In the genomic region with DNA sequence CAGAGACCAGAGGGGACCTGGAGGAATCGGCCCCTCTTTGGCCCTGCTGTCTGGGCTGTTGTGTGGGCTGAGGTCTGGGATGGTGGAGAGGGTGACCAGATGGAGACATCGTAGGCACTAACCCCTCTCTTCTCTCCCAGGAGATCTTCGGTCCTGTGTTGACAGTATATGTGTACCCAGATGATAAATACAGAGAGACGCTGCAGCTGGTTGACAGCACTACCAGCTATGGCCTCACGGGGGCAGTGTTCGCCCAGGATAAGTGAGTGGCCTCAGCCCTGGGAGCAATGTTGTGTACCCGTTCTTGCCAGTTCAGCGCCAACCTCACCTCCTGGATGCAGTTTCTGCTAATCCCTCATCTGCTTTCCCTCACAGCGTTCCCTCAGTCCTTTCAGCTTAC, we compare ENCODE assay signal across 9 mouse cellular contexts. TPM values are rescaled to one million over a fixed set of nuclear protein-coding genes. Genes with fewer than 3 reads are reported as not detected.
A peak's percentile ranks its signal among the peaks of the same experiment; 100 is the strongest.
DNase-seq lines count a peak whose midpoint lies in the region; ATAC-seq and TF ChIP-seq lines count a peak whose summit lies in the region.
"Had no signal": no experiment of that assay in that cellular context is flagged by ENCODE, and none has a peak within 500 bp of the region (broad histone marks: within the 10 kb centered on the region; RNA-seq: fewer than 3 reads in every experiment).

No protein-coding gene starts in this region.

- peaks cover 83% of the 10 kb centered on the region for H3K36me3 ChIP-seq in G1E (replicated peaks)

- peak; percentile 76 for DNase-seq in G1E (ENCODE audit: low spot score)
- DNase-seq in brain, embryonic 14.5 days (ENCODE audit: low read depth), result peak; percentile 87
- peak; percentile 74 to 85 for DNase-seq in heart, postnatal 14 days
- DNase-seq in layer of hippocampus, postnatal 14 days (ENCODE audit: low spot score in 2 of 2), result peak; percentile 80 to 83
- DNase-seq in right cerebral cortex, postnatal 4 days, result peak; percentile 90
- DNase-seq in yolk sac, embryonic 10.5 days (ENCODE audit: low spot score), result peak; percentile 58

- intact Hi-C loops in heart, postnatal 14 days (cut with DNase I), result loop anchor here (1.0 to 2.0 kb wide), 2 partner anchors 27 to 214 kb away; no protein-coding TSS in a partner anchor

- peaks cover 63% of the 10 kb centered on the region for H3K4me1 ChIP-seq in G1E (ENCODE audit: insufficient read depth, low read depth, low read length)

- no peaks in the 10 kb centered on the region for H3K9me3 ChIP-seq in G1E (replicated peaks)

- no peak overlapping the region; the same call in 1 of the 2 replicates for H3K4me3 ChIP-seq in G1E (ENCODE audit: low read depth, low read length)

- ATAC-seq in G1E (ENCODE audit: extremely low read depth, insufficient number of reproducible peaks, low FRiP score, poor library complexity, severe bottlenecking), result peak; percentile 16; the same call in 1 of the 2 replicates
- peak; percentile 72 for ATAC-seq in erythroblast, adult 5-6 weeks (replicated peaks; ENCODE audit: low FRiP score, poor library complexity, severe bottlenecking)
- ATAC-seq in megakaryocyte-erythroid progenitor cell, adult 5-6 weeks (replicated peaks; ENCODE audit: low FRiP score, low TSS enrichment, poor library complexity, severe bottlenecking), result peak; percentile 69

- no peak for TF ChIP-seq POLR2A in brain, embryonic 14.5 days (IDR thresholded peaks at IDR 0.05; ENCODE audit: borderline replicate concordance, extremely low read depth, insufficient read depth, insufficient read length, poor library complexity, severe bottlenecking)

- no peaks in the 10 kb centered on the region for H3K27me3 ChIP-seq in G1E (ENCODE audit: insufficient read depth, low read length)

- TF ChIP-seq CTCF in G1E (IDR thresholded peaks at IDR 0.05; ENCODE audit: low read depth, low read length), result peak; percentile 99
- TF ChIP-seq CTCF in brain, embryonic 14.5 days (IDR thresholded peaks at IDR 0.05; ENCODE audit: borderline replicate concordance, extremely low read depth, insufficient read depth, insufficient read length), result peak; percentile 99

RNA-seq across cellular contexts. Expression of a gene that starts 9.4 kb away (rescaled TPM):
- total RNA-seq in G1E (2014; fragmentation: Nextera tagmentation), result not detected in 2 replicates
- 0.12 TPM in 1 of 2 replicates, not detected in the other for total RNA-seq in G1E (2017)
- polyA plus RNA-seq in G1E (2012), result not detected in 2 replicates
- 0.04 TPM in 1 of 2 replicates, not detected in the other for polyA plus RNA-seq in brain, embryonic 14.5 days (2012; rRNA removed)
- not detected in 2 replicates for total RNA-seq in erythroblast, adult 5-6 weeks (2015; ENCODE audit: low replicate concordance)
- not detected in 2 replicates for total RNA-seq in erythroblast, adult 5-6 weeks (2017; ENCODE audit: low replicate concordance)
- total RNA-seq in heart, postnatal 14 days (2021), result not detected
- total RNA-seq in layer of hippocampus, postnatal 14 days (2021), result not detected
- not detected in 2 replicates for total RNA-seq in megakaryocyte-erythroid progenitor cell, adult 5-6 weeks (2014; fragmentation: Nextera tagmentation)
- not detected in 2 replicates for total RNA-seq in megakaryocyte-erythroid progenitor cell, adult 5-6 weeks (2017)
- total RNA-seq: left cerebral cortex, adult 8-10 months had no signal

RNA-seq across cellular contexts. Expression of a gene that starts 21.3 kb away (rescaled TPM):
- total RNA-seq in G1E (2014; fragmentation: Nextera tagmentation) (17.7 and 22.3 TPM in 2 replicates), G1E (2017) (13.3 and 16.0 TPM in 2 replicates)
- polyA plus RNA-seq in G1E (2012), result 44.1 and 54.5 TPM in 2 replicates
- 24.2 and 26.4 TPM in 2 replicates for polyA plus RNA-seq in brain, embryonic 14.5 days (2012; rRNA removed)
- total RNA-seq in erythroblast, adult 5-6 weeks (2015; ENCODE audit: low replicate concordance), result 1.3 TPM in 2 replicates
- 2.0 and 3.8 TPM in 2 replicates for total RNA-seq in erythroblast, adult 5-6 weeks (2017; ENCODE audit: low replicate concordance)
- 10 to 100 TPM; 28.4 to 31.5 TPM for total RNA-seq in heart, postnatal 14 days (2021)
- 10 to 100 TPM; 19.1 to 19.4 TPM for total RNA-seq in layer of hippocampus, postnatal 14 days (2021)
- 8.0 and 13.2 TPM in 2 replicates for total RNA-seq in megakaryocyte-erythroid progenitor cell, adult 5-6 weeks (2014; fragmentation: Nextera tagmentation)
- 9.9 and 13.3 TPM in 2 replicates for total RNA-seq in megakaryocyte-erythroid progenitor cell, adult 5-6 weeks (2017)

RNA-seq across cellular contexts. Expression of a gene that starts 41.0 kb away (rescaled TPM):
- total RNA-seq in G1E (2014; fragmentation: Nextera tagmentation), result not detected in 2 replicates
- not detected in 2 replicates for total RNA-seq in G1E (2017)
- 0.02 and 0.04 TPM in 2 replicates for polyA plus RNA-seq in G1E (2012)
- polyA plus RNA-seq in brain, embryonic 14.5 days (2012; rRNA removed), result not detected in 2 replicates
- total RNA-seq in erythroblast, adult 5-6 weeks (2015; ENCODE audit: low replicate concordance), result not detected in 2 replicates
- 0.60 TPM in 1 of 2 replicates, not detected in the other for total RNA-seq in erythroblast, adult 5-6 weeks (2017; ENCODE audit: low replicate concordance)
- total RNA-seq in heart, postnatal 14 days (2021), result not detected
- not detected for total RNA-seq in layer of hippocampus, postnatal 14 days (2021)
- not detected in 2 replicates for total RNA-seq in megakaryocyte-erythroid progenitor cell, adult 5-6 weeks (2014; fragmentation: Nextera tagmentation)
- total RNA-seq in megakaryocyte-erythroid progenitor cell, adult 5-6 weeks (2017), result not detected in 2 replicates
- total RNA-seq: left cerebral cortex, adult 8-10 months had no signal

Comparison
In these comparisons a context has a peak if more than half of its experiments do, and no peak if none do; other contexts are left out.
1. ATAC-seq: peak in every context shown above with its lines; median percentile 72 in erythroblast, adult 5-6 weeks; 69 in megakaryocyte-erythroid progenitor cell, adult 5-6 weeks; 16 in G1E.